Mouse (Mus musculus) layer of hippocampus, adult 9-10 months (tissue): ENCODE measurements around the gene Cel.

Source experiments
- DNase-seq: peaks from one replicate; pipeline ENCODE4 v3.0.0; 2022; ENCODE audit warnings: low spot score

The Cel gene

DNA sequence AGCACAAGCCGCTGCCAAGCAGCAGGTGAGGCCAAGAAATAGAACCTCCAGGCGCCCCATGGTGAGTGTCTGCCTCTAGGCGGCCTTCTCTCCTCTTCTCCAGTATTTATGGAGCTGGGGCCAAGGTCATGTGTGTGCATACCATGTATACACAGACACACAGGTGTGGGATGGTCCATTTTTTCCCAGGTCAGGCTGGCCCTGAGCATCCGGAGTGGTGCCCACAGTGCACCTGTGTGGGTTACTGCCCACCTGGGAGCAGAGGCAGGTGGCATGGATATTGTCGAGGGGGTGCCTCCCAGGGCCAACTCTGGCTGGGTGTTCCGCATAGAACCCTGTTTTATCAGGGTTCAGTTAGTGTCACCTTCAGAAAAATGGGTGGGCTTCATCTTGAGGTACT lies at the start of gene Cel:
Cel (minus strand) TSS at position 101 of the 400 bp plus-strand sequence.
- DNase-seq, result no peak

- no peak for DNase-seq
Measured at GRCm38 (mm10) chr2:28612436-28613063, 49.3 kb upstream of the Cel start.

DNA sequence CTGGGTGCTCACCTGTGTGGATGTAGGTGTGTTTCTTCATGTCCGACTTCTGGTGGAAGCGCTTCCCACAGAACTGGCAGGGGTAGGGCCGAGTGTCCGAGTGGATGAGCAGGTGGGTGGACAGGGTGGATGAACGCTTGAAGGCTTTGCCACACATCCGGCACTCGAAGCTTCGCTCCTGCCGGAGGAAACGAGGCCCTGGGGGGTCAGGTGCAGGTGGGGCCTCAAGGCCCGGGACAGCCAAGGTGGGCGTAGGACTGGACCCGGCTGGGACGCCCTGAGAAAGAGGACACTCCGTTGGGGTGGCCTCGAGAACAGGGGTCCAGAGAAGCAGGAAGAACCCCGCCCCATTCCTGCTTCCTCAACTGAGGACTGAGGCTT lies 48.2 kb upstream of the Cel start:
- no peak for DNase-seq

DNA sequence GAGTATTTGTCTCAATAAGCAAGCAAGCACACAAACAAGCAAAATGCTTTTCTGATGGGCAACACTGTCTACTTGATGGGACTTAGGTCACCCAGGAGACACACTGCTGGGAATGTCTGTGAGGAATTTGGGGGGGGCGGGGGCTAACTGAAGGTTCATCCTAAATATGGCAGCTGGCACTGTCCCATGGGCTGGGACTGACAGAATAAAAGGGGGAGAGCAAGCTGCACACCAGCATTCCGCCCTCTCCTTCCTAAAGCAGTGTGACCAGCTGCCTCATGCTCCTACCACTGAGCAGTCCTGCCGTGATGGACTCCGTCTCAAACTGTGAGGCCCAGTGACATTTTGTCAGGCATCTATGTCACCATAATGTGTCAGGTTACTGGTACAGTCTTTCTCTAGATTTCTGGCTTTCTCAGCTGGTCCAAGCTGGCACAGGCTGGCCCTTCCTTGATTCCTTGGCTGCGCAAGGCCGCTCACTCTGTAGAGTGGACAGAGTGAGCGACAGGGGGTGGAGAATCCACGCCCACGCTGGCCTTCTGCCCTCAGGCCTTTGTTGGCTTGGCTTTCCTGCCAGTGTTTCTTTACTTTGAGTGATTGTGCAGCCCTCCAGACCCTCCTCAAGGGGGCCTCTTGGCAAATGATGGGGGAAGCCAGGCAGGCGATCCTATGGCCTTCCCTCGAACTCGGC lies 47.7 kb upstream of the Cel start:
- DNase-seq, result no peak

- DNase-seq, result no peak
Measured at GRCm38 (mm10) chr2:28609851-28610250, 46.6 kb upstream of the Cel start.

- DNase-seq, result no peak
Measured at GRCm38 (mm10) chr2:28607341-28608165, 44.4 kb upstream of the Cel start.

- no peak for DNase-seq
Measured at GRCm38 (mm10) chr2:28606601-28607340, 43.6 kb upstream of the Cel start.

DNA sequence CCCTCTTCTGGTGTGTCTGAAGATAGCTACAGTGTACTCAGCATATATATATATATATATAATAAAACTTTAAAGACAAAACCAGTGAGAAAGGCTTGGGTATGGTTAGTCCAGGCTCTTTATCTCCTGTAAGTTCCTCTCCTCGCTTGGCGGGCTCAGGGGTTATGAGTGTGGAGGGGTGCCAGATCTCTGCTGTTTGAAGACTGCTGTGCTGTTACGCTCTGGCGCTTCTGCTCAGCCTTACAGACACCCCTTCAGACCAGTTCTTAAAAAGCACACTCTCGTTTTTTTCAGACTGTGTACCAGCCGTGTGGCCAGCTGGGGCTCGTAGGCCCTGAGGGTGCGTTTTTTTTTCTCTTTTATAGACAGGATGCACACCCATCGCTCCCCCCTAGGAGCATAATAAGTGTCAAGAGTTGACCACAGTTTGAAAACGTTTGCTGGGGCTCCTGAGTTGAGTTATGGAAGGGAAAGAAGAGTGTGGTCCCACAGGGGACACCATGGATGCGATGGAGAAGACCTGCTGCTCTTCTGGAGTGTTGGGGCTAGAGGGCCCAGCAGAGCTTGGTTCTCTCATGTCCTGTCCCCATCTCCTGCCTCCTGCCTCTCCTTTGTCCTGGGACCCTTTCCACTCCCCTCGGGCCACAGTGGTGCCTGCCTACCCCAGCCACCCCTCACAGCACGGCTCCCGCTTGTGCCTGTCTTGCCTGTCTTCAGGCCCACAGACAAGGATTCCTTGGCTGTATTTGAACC lies 42.8 kb upstream of the Cel start:
- no peak for DNase-seq

DNA sequence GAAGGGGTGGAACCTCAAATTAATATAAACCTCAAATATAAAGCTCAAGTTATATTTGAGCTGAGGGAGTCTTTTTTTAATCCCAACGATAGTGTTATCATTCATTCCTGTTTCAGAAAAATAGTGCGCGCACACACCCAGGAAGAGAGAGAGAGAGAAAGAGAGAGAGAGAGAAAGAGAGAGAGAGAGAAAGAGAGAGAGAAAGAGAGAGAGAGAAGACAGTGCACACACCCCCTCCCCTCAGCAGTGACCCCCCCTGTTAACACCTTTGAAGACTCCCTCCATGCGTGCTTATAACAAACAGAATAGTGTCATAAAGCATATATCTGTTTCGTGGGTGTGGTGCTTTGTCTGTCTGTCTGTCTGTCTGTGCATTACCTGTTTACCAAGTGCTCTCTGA lies 40.3 kb upstream of the Cel start:
- DNase-seq, result no peak

DNA sequence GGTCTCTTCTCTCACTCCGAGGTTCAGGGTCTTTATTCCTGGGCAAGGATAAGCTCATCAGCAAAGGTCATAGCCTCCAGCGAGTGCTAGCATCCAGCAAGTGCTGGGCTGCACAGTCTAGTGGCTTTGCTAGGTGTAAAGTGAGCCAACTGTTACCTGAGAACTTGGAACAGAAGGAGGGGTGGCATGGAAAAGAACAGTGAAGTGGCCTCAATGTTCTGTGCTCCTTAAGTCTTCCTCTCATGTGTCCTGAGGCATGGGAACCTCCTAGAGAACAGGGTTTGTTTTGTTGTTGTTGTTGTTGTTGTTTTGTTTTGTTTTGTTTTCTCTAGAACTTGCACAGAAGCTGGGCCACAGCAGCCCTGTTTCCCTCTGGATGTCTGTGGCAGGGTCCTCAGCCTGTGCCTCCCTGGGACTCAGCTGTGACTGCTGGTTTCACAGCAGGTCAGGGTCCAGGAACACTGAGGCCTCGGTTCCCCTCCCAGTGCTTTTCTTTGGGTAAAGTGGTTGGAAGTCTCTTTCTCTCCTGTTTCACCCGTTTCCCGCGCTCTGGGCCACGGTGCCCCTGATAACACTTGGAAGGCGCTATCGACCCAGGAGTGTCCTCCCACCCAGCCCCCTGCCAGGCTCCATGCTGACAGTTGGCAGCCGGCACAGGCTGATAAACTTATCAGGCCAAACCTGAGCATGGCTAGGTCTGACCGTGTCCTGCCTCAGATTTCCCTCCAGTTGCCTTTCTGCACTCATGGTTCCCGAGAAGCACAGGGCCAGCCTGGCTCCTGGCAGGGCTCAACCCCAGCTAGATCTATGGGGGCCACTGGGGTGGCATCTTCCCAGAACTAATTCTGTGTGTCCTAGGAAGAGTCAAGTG lies 38.8 kb upstream of the Cel start:
- no peak for DNase-seq

DNA sequence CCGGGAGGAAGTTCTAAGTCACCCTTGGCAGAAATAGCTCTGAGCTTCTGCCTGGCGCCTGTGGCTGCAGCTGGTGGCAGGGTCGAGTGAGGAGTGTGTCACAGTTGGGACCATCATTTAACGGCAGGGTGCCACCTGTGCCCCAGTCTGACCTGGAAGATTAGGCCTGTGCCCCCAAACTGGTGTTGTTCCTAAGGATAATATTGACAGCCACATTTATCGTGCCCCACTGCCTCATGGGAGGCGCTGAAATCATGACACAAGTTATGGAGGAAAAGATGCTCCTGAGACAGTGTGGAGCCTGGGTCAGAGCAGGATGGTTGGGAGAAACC lies 36.3 kb upstream of the Cel start:
- no peak for DNase-seq

- DNase-seq, result no peak
Measured at GRCm38 (mm10) chr2:28598692-28599568, 35.7 kb upstream of the Cel start.

DNA sequence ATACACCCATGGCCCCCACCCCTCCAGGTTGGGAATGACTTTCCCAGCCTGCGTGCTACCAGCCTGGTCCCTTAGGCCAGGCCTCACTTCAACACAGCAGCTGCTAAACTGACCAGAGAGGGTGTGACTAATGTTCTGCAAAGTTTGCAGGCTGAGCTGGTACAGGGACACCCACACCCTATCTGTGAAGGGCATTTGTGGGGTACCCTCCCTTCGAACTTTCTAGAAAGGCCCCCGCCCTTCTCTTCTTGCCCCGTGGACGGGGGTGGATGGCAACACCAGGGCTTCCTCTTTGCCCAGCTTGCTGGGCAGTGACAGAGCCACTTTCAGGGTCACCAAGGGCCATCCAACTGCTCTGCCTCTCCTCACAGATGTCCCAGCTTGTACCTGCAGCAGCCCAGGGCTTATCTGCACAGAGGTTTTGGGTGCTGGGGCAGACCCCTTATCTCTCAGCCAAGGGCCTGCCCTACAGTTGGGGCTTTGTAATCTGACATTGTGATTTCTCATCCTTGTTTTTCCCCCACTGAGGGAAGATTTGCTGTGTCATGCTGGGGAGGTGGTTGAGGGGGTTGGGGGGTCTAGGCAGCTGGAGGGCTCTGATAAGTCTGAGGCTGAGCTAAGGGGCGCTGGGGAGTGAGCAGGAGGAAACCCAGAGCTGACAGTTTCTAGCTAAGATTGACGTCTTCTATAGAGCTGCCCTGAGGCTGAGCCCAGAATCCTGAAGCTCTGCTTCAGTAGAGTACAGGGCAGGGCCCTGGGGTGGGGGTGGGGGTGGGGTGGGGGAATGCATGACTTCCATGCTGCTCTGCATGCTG lies 34.7 kb upstream of the Cel start:
- DNase-seq, result no peak

- DNase-seq, result no peak
Measured at GRCm38 (mm10) chr2:28596998-28597397, 33.8 kb upstream of the Cel start.

GRCm38 (mm10) chr2:28596021-28596420 lies 32.8 kb upstream of the Cel start:
- DNase-seq, result no peak

DNA sequence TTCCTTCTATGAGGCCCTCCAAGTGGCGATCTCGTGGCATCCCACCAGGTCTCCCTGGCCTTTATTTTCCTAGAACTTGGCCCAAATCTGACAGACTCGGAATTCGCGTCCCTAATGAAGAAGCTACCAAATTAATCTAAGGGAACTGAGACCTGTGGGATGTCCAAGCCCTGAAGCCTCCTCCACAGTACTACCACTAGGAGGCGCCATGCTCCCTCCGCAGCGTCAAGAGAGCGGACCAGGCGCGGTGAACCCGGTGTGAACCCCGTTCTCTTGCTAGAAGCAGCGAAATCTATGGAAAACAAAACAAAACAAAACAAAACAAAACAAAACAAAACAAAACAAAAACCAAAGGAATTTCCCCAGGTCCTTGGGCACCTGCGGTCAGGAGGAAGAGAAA lies 29.6 kb upstream of the Cel start:
- DNase-seq, result no peak

DNA sequence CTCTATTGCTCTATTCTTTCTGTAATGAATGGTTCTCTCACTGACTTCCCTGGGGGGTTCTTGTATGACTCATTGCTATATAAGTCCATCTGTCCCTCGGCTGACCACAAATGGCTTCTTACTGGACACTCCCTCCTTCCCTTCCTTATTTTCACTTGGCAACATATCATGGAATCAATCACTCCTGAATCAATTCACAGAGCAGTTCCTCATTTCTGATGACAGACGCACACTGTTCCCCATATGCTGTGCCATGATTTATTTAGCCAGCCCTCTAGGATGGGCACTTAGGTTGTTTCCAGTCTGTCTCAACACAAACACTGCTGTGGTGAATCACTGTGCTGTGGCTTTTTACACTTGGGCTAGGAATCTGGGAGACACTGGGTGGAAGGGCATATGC lies 28.3 kb upstream of the Cel start:
- DNase-seq, result no peak

DNA sequence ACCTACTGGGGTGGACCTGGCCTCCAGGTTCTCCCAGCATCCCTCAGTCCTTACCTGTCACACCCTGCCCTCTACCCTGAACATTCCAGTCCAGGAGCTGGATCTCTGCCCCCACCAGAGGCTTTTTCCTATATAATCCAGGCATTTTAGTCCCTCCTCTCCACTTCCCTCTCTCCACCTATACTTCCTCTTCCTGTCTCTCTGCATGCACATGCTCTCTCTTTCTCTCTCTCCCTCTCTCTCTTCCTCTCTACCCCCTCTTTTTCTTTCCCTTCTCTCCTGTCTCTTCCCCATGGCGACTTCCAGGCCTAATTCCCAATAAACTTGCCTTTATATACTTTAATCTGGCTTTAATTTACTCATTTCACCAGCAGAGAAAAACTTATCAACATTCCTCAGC lies 25.4 kb upstream of the Cel start:
- DNase-seq, result no peak

DNA sequence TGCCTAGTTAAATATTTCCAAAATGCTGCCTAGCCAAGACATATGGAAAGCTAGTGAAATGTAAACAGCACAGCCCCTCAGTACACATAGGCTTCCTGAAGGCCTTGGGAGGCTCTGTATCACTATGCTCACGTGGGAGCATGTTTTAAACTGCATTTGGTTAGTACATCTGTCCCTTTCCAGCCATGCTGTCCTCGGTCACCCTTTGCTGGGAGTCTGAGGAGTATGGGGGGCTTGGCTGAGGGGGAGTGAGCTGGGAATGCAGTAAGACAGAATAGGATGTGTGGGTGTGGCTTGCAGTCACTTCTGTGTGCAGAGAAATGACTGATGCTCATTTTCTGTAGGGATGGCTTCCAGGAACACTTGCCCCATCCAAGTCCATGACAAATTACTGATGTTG lies 22.5 kb upstream of the Cel start:
- DNase-seq, result no peak
